Mouse (Mus musculus): Measurements from ENCODE around the gene Dnaaf3. TPM values are rescaled to one million over a fixed set of nuclear protein-coding genes. Genes with fewer than 3 reads are reported as not detected.
"Not testable (repeated sequence)": the region's sequence is repeated elsewhere in the genome, so short reads cannot be mapped to it uniquely, and the experiment has no call there.

Dnaaf3 gene
- polyA plus RNA-seq, 1 experiment = 132 TPM

GRCm38 (mm10) chr7:4527302-4527689, 5.0 kb downstream of the Dnaaf3 start:
- Histone ChIP-seq H3K4me1 (ENCODE audit: control insufficient read depth, insufficient read depth, low read length) (peaks cover 19% of the 10 kb centered on the region), H3K36me3 (ENCODE audit: control insufficient read depth, insufficient read depth, low read length) (no peaks in the 10 kb centered on the region), H3K27ac (ENCODE audit: control insufficient read depth, insufficient read depth, low read depth, low read length) (no peak overlapping the region), H3K4me3 (ENCODE audit: control insufficient read depth, low read depth, low read length) (peak overlapping the region; percentile 87), H3K27me3 (ENCODE audit: control insufficient read depth, insufficient read depth, low read length) (no peaks in the 10 kb centered on the region)
- TF ChIP-seq POLR2A (IDR thresholded peaks at IDR 0.05; ENCODE audit: control insufficient read depth, low read depth, low read length) (no peak), CTCF (IDR thresholded peaks at IDR 0.05; ENCODE audit: control insufficient read depth, insufficient read depth, insufficient replicate concordance, low read depth, low read length) (no peak)

DNA sequence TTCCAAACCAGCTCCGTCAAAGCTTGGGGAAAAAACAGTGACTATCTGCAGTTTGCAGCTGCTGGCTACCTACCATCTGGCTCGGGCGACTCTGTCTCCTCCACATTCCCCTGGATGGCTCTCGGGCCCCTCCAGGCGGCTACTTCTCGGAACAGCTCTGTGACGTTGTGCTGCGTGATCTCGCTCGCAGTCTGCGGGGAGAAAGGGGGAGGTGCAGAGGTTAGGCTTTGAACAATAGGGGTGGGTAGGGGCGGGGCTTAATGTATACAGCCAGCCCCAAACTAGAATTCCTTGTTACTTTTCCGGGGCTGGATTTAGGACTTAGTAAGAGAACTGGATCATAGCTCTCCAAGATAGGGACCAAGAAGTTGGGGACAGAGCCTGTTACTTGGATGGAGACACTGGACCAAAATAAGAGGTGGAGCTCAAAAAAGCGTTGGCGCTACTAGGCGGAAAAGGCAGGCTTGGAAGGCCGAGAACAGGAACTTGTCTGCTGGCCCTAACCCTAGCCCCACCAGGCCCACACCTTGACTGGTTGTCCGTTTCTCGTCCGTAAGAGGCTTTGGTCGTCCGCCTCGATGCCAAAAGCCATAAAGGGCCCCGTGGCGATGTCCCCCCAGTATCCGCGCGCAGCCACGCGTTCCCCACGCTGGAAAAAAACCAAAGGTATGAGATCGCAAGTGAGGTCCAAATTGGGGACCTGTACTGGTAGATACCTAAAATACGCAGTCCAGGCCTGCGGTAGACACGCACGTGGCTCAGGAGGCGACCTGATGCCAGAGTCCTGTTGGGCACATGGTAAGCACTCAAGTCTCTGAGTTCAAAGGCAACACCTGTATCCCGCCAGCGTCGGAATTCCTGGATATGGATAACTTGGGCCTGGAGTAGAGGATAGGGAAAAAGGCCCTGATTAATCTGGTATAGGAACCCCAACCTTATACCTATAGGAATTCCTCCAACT, 5.6 kb downstream of the Dnaaf3 start:
- H3K36me3 ChIP-seq (ENCODE audit: control insufficient read depth, insufficient read depth, low read length) = no peaks in the 10 kb centered on the region
- peaks cover 20% of the 10 kb centered on the region for H3K4me1 ChIP-seq (ENCODE audit: control insufficient read depth, insufficient read depth, low read length)
- H3K4me3 ChIP-seq (ENCODE audit: control insufficient read depth, low read depth, low read length) = peak overlapping the region; percentile 87
- TF ChIP-seq CTCF (IDR thresholded peaks at IDR 0.05; ENCODE audit: control insufficient read depth, insufficient read depth, insufficient replicate concordance, low read depth, low read length) = peak; percentile 43; the same call in 1 of the 2 replicates
- peak; percentile 59; the same call in 1 of the 2 replicates for TF ChIP-seq POLR2A (IDR thresholded peaks at IDR 0.05; ENCODE audit: control insufficient read depth, low read depth, low read length)
- H3K27ac ChIP-seq (ENCODE audit: control insufficient read depth, insufficient read depth, low read depth, low read length) = peak overlapping the region; percentile 59
- H3K27me3 ChIP-seq (ENCODE audit: control insufficient read depth, insufficient read depth, low read length) = no peaks in the 10 kb centered on the region

- not testable (repeated sequence) for H3K27ac ChIP-seq (ENCODE audit: control insufficient read depth, insufficient read depth, low read depth, low read length); H3K36me3 ChIP-seq (ENCODE audit: control insufficient read depth, insufficient read depth, low read length); H3K27me3 ChIP-seq (ENCODE audit: control insufficient read depth, insufficient read depth, low read length)
- H3K4me1 ChIP-seq (ENCODE audit: control insufficient read depth, insufficient read depth, low read length) = peaks cover 30% of the 10 kb centered on the region
- peak within 1 kb of the TSS; percentile 51 for H3K4me3 ChIP-seq (ENCODE audit: control insufficient read depth, low read depth, low read length)
- TF ChIP-seq CTCF (IDR thresholded peaks at IDR 0.05; ENCODE audit: control insufficient read depth, insufficient read depth, insufficient replicate concordance, low read depth, low read length) = peak; percentile 47; the same call in 1 of the 2 replicates
Observed at GRCm38 (mm10) chr7:4524212-4524922, 7.9 kb downstream of the Dnaaf3 start, which contains the start of gene Tnni3. Tnni3 (minus strand) TSS chr7:4524229.

GRCm38 (mm10) chr7:4523205-4524130, 8.8 kb downstream of the Dnaaf3 start:
- H3K36me3 ChIP-seq (ENCODE audit: control insufficient read depth, insufficient read depth, low read length) = no peaks in the 10 kb centered on the region
- TF ChIP-seq POLR2A (IDR thresholded peaks at IDR 0.05; ENCODE audit: control insufficient read depth, low read depth, low read length) (no peak), CTCF (IDR thresholded peaks at IDR 0.05; ENCODE audit: control insufficient read depth, insufficient read depth, insufficient replicate concordance, low read depth, low read length) (no peak)
- no peaks in the 10 kb centered on the region for H3K27me3 ChIP-seq (ENCODE audit: control insufficient read depth, insufficient read depth, low read length)

GRCm38 (mm10) chr7:4522292-4522691, 10.0 kb downstream of the Dnaaf3 start:
- TF ChIP-seq CTCF (IDR thresholded peaks at IDR 0.05; ENCODE audit: control insufficient read depth, insufficient read depth, insufficient replicate concordance, low read depth, low read length) = no peak
- no peak for TF ChIP-seq POLR2A (IDR thresholded peaks at IDR 0.05; ENCODE audit: control insufficient read depth, low read depth, low read length)
- Histone ChIP-seq H3K4me3 (ENCODE audit: control insufficient read depth, low read depth, low read length) (peak overlapping the region; percentile 51), H3K27ac (ENCODE audit: control insufficient read depth, insufficient read depth, low read depth, low read length) (no peak overlapping the region), H3K36me3 (ENCODE audit: control insufficient read depth, insufficient read depth, low read length) (no peaks in the 10 kb centered on the region), H3K4me1 (ENCODE audit: control insufficient read depth, insufficient read depth, low read length) (peaks cover 30% of the 10 kb centered on the region), H3K27me3 (ENCODE audit: control insufficient read depth, insufficient read depth, low read length) (no peaks in the 10 kb centered on the region)

More at GRCm38 (mm10) chr7:4523205-4524130, 8.8 kb downstream of the Dnaaf3 start:
- H3K4me1 ChIP-seq (ENCODE audit: control insufficient read depth, insufficient read depth, low read length) = peaks cover 30% of the 10 kb centered on the region
- H3K27ac ChIP-seq (ENCODE audit: control insufficient read depth, insufficient read depth, low read depth, low read length) = no peak overlapping the region
- peak overlapping the region; percentile 51 for H3K4me3 ChIP-seq (ENCODE audit: control insufficient read depth, low read depth, low read length)

DNA sequence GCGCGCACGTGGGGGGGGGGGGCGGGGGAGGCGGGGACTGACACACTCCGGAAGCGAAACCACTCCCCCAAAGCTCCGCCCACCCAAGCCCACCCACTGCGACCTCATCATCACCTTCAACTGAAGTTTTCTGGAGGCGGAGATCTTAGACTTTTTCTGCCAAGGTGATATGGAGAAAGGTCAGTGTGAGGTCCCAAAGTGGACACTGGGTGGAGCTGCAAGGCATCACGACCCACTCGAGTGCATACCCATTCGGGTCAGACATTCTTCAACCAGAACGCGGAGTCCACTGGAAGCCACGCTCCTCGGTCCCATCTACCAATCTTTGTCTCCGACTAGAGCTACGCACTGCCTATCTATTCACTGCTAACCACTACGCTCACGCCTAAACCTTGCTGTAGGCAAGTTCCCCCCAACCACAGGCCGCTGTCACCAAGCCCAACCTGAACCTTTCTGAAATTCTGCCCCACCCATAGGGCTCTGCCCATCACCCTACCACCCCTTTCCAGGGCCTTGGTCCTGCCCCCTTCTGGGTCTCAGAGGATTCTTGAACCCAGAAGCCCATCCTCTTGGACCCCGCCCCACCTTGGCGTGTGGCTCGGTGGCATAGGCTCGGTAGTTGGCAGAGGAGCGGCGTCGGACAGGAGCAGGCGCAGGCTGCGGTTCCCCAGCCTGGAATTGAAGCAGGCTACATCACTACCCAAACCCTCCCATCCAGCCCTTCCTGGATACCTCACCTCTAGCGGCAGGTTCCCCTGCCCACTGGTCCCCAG, 10.8 kb downstream of the Dnaaf3 start:
- TF ChIP-seq POLR2A (IDR thresholded peaks at IDR 0.05; ENCODE audit: control insufficient read depth, low read depth, low read length) = no peak
- TF ChIP-seq CTCF (IDR thresholded peaks at IDR 0.05; ENCODE audit: control insufficient read depth, insufficient read depth, insufficient replicate concordance, low read depth, low read length) = no peak
- H3K27ac ChIP-seq (ENCODE audit: control insufficient read depth, insufficient read depth, low read depth, low read length) = peak overlapping the region; percentile 26; the same call in 1 of the 2 replicates
- H3K4me1 ChIP-seq (ENCODE audit: control insufficient read depth, insufficient read depth, low read length) = peaks cover 29% of the 10 kb centered on the region
- peak overlapping the region; percentile 51 for H3K4me3 ChIP-seq (ENCODE audit: control insufficient read depth, low read depth, low read length)
- no peaks in the 10 kb centered on the region for H3K27me3 ChIP-seq (ENCODE audit: control insufficient read depth, insufficient read depth, low read length)
- H3K36me3 ChIP-seq (ENCODE audit: control insufficient read depth, insufficient read depth, low read length) = no peaks in the 10 kb centered on the region
